Mouse (Mus musculus) lung, postnatal 4 days (tissue): Measurements from ENCODE around the gene Gm11009.
"Not testable (repeated sequence)": the region's sequence is repeated elsewhere in the genome, so short reads cannot be mapped to it uniquely, and the experiment has no call there.

ENCODE experiments used
- DNase-seq, 2 experiments: peaks; one replicate each; pipeline ENCODE4 v3.0.0; 2021

Gene Gm11009

DNA sequence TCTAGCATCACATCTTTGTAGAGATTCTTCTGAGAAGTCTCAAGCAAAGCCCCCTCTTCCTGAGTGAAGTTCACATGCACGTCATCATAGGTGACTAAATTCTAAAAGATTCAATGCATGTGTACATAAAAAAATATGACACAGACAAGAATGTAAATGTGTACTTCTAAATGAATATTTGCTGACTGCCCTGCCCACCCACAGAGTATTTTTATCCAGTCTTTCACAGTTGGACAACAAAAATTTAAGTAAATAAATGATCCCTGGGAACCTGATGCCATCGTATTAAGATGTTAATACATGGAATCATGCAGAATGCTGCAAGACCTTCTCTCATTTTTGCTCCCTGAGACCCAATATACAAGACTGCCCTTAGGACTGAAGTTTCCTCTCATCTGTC is at the start of gene Gm11009:
Gene Gm11009, minus strand, starts transcription at position 101 of the 400 bp plus-strand sequence.
- DNase-seq, result not testable (repeated sequence)
